Mouse (Mus musculus): ENCODE measurements around the gene Lcn9. TPM values are rescaled to one million over a fixed set of nuclear protein-coding genes. Genes with fewer than 3 reads are reported as not detected.

The Lcn9 gene
- not detected in 2 replicates for polyA plus RNA-seq (2012; rRNA removed)

DNA sequence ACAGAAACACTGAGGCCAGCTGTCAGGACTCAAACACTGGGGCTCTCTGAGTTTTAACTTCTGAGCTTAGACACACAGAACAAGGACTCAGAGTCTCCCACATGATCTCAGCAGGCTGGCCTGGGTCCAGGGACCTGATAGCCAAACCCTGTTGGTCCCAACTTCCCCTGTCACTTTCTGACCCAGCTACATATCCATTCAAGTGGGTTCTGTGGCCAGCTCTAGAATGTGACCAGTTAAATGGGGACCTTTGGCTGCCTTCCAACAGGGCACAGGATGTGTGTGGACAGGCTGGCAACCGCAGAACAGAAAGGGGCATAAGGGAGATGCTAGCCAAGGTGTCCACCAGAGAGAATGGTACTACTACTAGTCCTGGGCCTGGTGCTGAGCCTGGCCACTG is at the start of gene Lcn9:
Gene Lcn9, plus strand, starts transcription at position 348 of the 400 bp plus-strand sequence.
- Histone ChIP-seq H3K4me1 (ENCODE audit: control insufficient read depth, insufficient read depth, low read length) (no peaks in the 10 kb centered on the region), H3K4me3 (replicated peaks; ENCODE audit: extremely low read depth, low read depth, low read length) (no peak within 1 kb of the TSS)
- WGBS: 39% methylated on average over 1 of the region's 1 CpGs
- no peak for DNase-seq
- no peak for TF ChIP-seq POLR2A (IDR thresholded peaks at IDR 0.05; ENCODE audit: borderline replicate concordance, extremely low read depth, low read depth, low read length)
- TF ChIP-seq CTCF (IDR thresholded peaks at IDR 0.05; ENCODE audit: insufficient read depth, low read length): no peak

- no peak for TF ChIP-seq POLR2A (IDR thresholded peaks at IDR 0.05; ENCODE audit: borderline replicate concordance, extremely low read depth, low read depth, low read length)
- TF ChIP-seq CTCF (IDR thresholded peaks at IDR 0.05; ENCODE audit: insufficient read depth, low read length): no peak
- 73% methylated on average over 2 of the region's 2 CpGs for WGBS
- DNase-seq: no peak
- no peaks in the 10 kb centered on the region for H3K4me1 ChIP-seq (ENCODE audit: control insufficient read depth, insufficient read depth, low read length)
- no peak overlapping the region for H3K4me3 ChIP-seq (replicated peaks; ENCODE audit: extremely low read depth, low read depth, low read length)
These were observed 49.4 kb upstream of the Lcn9 start for GRCm38 (mm10) chr2:25773507-25773906.

DNA sequence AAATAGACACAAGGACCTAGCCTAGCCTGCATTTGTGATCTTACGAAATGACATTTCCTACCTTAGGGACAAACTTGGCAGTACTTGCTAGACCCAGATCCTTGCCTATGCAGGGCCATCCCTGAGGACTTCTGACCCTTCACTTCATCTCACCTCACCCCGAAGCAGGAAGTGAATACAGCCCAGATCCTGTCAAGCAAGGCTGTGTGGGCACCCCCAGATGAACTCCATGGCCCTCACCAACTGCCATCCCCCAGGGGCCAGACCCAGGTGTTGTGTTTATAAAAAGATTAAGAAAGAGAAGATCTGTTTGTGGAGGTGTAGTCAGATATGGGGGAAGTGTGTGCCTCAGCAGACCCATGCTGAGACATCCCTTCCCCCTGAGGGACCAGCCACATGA is 48.3 kb upstream of the Lcn9 start:
- WGBS: 68% methylated on average over 2 of the region's 2 CpGs
- Histone ChIP-seq H3K4me3 (replicated peaks; ENCODE audit: extremely low read depth, low read depth, low read length) (no peak overlapping the region), H3K4me1 (ENCODE audit: control insufficient read depth, insufficient read depth, low read length) (no peaks in the 10 kb centered on the region)
- no peak for DNase-seq
- no peak for TF ChIP-seq POLR2A (IDR thresholded peaks at IDR 0.05; ENCODE audit: borderline replicate concordance, extremely low read depth, low read depth, low read length)
- no peak for TF ChIP-seq CTCF (IDR thresholded peaks at IDR 0.05; ENCODE audit: insufficient read depth, low read length)

GRCm38 (mm10) chr2:25775991-25776390 is 47.0 kb upstream of the Lcn9 start:
- H3K4me3 ChIP-seq (replicated peaks; ENCODE audit: extremely low read depth, low read depth, low read length): no peak overlapping the region
- no peak for TF ChIP-seq CTCF (IDR thresholded peaks at IDR 0.05; ENCODE audit: insufficient read depth, low read length)
- TF ChIP-seq POLR2A (IDR thresholded peaks at IDR 0.05; ENCODE audit: borderline replicate concordance, extremely low read depth, low read depth, low read length): no peak
- WGBS: 68% methylated on average over 3 of the region's 3 CpGs
- H3K4me1 ChIP-seq (ENCODE audit: control insufficient read depth, insufficient read depth, low read length): no peaks in the 10 kb centered on the region
- no peak for DNase-seq

DNA sequence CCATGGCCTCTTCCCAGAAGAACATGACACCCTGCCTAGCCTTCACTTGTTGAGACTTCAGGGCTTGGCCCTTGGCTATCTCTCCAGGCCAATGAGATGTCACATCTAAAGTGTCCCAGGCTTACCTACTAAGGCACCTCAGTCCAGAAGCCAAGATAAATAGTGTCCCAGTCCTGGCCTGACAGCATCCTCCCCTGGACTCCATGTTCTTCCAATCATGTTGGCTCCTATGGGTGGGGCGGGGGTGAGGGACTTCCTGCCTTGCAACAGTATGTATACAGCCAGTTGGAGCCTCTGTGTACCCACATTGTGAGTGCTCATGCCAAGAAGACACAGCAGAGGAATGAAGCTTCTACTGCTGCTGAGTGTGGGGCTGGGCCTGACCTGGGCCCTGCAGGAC is 46.2 kb upstream of the Lcn9 start, which contains the start of gene Lcn11:
Gene Lcn11, plus strand, starts transcription at position 301 of the 400 bp plus-strand sequence.
- no peak within 1 kb of the TSS for H3K4me3 ChIP-seq (replicated peaks; ENCODE audit: extremely low read depth, low read depth, low read length)
- 85% methylated on average over 1 of the region's 1 CpGs for WGBS
- DNase-seq: no peak
- TF ChIP-seq CTCF (IDR thresholded peaks at IDR 0.05; ENCODE audit: insufficient read depth, low read length) (no peak), POLR2A (IDR thresholded peaks at IDR 0.05; ENCODE audit: borderline replicate concordance, extremely low read depth, low read depth, low read length) (no peak)
- H3K4me1 ChIP-seq (ENCODE audit: control insufficient read depth, insufficient read depth, low read length): no peaks in the 10 kb centered on the region

DNA sequence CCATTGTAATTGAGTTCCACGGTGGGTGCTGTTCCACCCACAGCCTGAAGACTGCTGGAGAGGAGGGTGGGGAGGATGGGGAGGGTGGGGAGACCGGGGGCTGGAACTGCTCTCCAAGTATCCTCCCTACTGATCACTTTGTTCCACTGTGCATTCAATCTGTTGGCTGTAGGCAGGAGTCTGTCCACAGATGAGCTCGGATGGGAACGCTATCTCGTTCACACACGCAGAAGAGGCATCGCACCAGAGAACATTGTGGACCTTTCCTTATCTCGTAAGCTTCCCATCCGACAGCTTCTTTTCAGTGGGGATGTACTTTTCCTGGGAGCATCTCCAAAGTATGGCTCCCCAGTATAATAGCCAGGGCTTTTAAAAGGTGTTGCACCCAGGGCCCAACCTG is 43.9 kb upstream of the Lcn9 start:
- whole genome bisulfite sequencing: 79% methylated on average over 9 of the region's 9 CpGs
- Histone ChIP-seq H3K4me3 (replicated peaks; ENCODE audit: extremely low read depth, low read depth, low read length) (no peak overlapping the region), H3K4me1 (ENCODE audit: control insufficient read depth, insufficient read depth, low read length) (no peaks in the 10 kb centered on the region)
- DNase-seq: no peak
- TF ChIP-seq CTCF (IDR thresholded peaks at IDR 0.05; ENCODE audit: insufficient read depth, low read length) (no peak), POLR2A (IDR thresholded peaks at IDR 0.05; ENCODE audit: borderline replicate concordance, extremely low read depth, low read depth, low read length) (no peak)

GRCm38 (mm10) chr2:25780921-25781320 is 42.0 kb upstream of the Lcn9 start:
- no peak for DNase-seq
- TF ChIP-seq POLR2A (IDR thresholded peaks at IDR 0.05; ENCODE audit: borderline replicate concordance, extremely low read depth, low read depth, low read length) (no peak), CTCF (IDR thresholded peaks at IDR 0.05; ENCODE audit: insufficient read depth, low read length) (no peak)
- Histone ChIP-seq H3K4me1 (ENCODE audit: control insufficient read depth, insufficient read depth, low read length) (no peaks in the 10 kb centered on the region), H3K4me3 (replicated peaks; ENCODE audit: extremely low read depth, low read depth, low read length) (no peak overlapping the region)
- WGBS: 44% methylated on average over 4 of the region's 4 CpGs

DNA sequence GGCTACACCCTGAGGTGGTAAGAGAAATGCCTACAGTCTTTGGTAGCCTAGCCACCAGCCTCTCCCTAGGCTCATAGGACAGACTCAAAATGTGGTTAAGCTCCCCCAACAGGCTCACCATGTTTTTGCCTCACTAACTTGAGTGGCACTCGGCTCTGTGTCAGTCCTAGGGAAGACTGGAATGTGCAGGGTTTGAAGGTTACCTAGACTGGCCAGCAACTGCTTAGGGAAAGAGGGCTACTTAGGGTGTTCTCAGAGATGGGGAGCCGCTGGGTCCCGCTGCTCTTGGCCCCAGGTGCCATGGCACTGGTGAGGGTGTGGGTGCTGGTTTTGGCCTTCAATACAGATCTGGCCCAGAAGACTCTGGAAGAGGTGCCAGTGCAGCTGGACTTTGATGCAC is 41.0 kb upstream of the Lcn9 start, which contains the start of gene Gm13539:
Gene Gm13539, plus strand, starts transcription at position 301 of the 400 bp plus-strand sequence.
- Histone ChIP-seq H3K4me3 (replicated peaks; ENCODE audit: extremely low read depth, low read depth, low read length) (no peak within 1 kb of the TSS), H3K4me1 (ENCODE audit: control insufficient read depth, insufficient read depth, low read length) (no peaks in the 10 kb centered on the region)
- TF ChIP-seq POLR2A (IDR thresholded peaks at IDR 0.05; ENCODE audit: borderline replicate concordance, extremely low read depth, low read depth, low read length) (no peak), CTCF (IDR thresholded peaks at IDR 0.05; ENCODE audit: insufficient read depth, low read length) (no peak)
- DNase-seq: no peak
- WGBS: 77% methylated on average over 3 of the region's 3 CpGs

DNA sequence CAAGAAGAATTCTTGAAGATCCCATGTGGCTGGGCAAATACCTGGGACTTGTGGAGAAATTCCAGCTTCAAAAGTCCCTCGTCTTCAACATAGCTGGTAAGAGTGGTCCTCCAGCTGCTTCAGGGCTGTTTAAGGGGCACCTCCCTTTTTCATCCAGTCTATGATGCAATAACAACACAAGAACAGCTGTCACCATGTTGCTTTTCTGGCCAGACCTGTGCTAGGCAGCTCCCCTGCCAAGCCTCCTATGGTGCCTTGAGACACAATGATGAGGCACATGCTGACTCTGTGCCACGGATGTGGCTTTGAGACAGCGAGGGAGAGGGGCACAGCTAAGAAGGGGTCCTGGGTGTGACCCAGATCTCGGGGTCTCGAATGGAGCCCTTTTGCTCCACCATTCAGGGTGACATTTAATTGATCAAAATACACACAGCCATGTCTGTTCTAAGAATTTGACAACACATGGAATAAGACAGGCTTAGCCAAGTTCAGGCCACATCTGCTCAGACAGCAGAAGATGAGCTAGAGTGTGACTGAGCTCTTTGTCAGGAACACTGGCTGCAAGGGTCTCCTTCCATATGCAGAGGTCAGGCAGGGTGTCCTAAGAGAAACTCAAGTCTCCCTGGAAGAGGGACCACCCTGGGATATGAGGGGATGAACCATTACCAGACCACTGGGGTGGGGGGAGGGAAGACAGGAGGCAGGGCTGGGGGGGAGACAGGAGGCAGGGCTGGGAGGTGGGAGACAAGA is 37.2 kb upstream of the Lcn9 start:
- no peaks in the 10 kb centered on the region for H3K4me1 ChIP-seq (ENCODE audit: control insufficient read depth, insufficient read depth, low read length)
- TF ChIP-seq CTCF (IDR thresholded peaks at IDR 0.05; ENCODE audit: insufficient read depth, low read length) (no peak), POLR2A (IDR thresholded peaks at IDR 0.05; ENCODE audit: borderline replicate concordance, extremely low read depth, low read depth, low read length) (no peak)
- no peak for DNase-seq
- 46% methylated on average over 5 of the region's 5 CpGs for WGBS
- no peak overlapping the region for H3K4me3 ChIP-seq (replicated peaks; ENCODE audit: extremely low read depth, low read depth, low read length)

DNA sequence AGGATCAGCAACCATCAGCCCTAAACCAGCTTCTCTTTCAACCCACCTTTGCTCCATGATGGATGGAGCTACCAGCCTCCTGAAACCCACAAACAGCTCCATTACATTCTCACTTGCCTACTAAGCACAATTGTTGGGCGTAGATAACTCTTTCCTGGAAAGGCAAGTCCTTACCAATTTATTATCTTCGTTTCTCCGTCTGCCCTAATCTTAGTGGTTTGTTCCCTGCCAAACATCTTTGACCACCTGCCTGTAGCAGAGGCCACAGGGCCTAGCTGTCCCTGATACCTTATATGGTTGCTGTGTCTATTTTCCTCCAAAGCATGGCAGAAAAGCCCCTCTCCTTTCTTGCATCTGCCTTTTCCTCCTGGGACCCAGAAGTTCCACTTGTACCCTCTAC is 33.9 kb upstream of the Lcn9 start:
- 87% methylated on average over 3 of the region's 3 CpGs for WGBS
- no peaks in the 10 kb centered on the region for H3K4me1 ChIP-seq (ENCODE audit: control insufficient read depth, insufficient read depth, low read length)
- no peak overlapping the region for H3K4me3 ChIP-seq (replicated peaks; ENCODE audit: extremely low read depth, low read depth, low read length)
- no peak for DNase-seq
- no peak for TF ChIP-seq POLR2A (IDR thresholded peaks at IDR 0.05; ENCODE audit: borderline replicate concordance, extremely low read depth, low read depth, low read length)
- no peak for TF ChIP-seq CTCF (IDR thresholded peaks at IDR 0.05; ENCODE audit: insufficient read depth, low read length)
